Mouse (Mus musculus) cerebellum, postnatal 25 days (tissue): ENCODE data around the gene Als2.

Experiments used
- DNase-seq, 2 experiments: peaks; one replicate each; pipeline ENCODE4 v3.0.0; 2021; ENCODE audit warnings: mixed read lengths in 2 of 2

Gene Als2

DNA sequence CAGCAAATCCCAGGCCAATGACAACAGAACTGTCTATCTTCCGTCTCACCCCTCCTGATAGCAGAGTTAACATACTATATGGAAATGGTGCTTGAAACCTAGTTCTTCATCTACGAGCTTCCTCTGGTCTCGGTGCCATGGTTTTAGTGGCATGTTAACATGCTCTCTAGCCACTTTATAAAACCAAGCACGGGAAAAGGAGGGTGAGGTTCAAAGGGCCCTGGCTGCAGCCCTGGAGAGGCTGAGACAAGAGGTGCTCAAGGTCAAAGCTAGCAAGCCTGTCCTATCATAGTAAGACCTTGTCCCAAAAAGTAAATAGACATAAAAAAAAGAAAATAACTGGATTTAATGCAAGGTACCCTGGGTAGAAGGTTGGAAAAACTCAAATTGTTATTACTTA lies 25.4 kb downstream of the Als2 start:
- DNase-seq = no peak

DNA sequence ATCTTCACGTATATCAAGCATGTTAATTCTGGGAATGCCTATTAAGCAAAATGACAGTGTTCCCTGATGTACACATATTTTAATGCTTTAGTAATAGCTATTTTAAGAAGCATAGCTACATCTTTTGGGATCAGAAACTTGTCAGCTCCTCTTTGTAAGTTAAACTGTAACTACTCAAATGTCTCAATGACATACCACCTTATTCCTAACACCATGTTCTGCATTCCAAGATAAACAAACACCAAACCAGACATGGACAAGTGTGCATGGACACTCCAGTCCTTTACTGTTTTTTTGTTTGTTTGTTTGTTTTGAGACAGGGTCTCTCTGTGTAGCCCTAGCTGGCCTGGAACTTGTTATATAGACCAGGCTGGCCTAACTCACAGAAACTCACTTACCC lies 28.7 kb downstream of the Als2 start:
- DNase-seq = no peak

DNA sequence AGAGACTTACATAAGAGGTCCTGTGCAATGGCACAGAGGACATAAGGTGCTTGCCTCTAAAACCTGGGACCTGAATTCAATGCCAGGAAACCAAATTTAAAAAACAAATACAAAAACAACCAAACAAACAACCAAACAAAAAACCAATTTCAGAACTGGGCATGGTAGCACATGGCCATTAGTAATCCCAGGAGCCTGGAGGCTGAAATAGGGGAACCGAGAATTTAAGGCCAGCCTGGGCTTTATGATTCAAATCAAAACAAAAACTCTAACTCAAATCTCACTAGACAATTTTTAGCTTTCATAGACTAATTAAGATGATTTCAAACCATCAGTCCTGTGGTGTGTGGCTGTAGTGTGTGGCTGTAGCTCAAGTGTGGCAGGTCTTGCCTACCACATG lies 32.5 kb downstream of the Als2 start:
- no peak for DNase-seq

DNA sequence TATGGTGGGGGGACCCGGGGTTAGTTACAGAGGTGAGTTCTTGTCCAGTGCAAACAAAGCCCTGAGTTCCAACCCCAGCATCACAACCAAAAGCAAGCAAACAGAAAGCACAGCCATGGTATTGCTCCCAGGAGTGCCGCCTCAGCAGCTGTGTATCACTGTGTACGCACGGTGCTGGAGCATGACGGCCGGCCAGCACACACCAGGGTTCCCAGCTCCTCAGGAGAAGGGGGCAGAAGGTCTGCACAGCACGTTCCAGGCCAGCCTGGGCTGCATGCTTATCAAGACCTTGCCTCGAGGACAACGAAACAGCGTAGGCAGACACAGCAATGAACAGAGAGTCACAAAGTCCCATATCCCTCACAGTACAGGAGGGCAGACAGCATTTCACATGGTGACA lies 34.7 kb downstream of the Als2 start:
- DNase-seq = peak; percentile 40 to 44

DNA sequence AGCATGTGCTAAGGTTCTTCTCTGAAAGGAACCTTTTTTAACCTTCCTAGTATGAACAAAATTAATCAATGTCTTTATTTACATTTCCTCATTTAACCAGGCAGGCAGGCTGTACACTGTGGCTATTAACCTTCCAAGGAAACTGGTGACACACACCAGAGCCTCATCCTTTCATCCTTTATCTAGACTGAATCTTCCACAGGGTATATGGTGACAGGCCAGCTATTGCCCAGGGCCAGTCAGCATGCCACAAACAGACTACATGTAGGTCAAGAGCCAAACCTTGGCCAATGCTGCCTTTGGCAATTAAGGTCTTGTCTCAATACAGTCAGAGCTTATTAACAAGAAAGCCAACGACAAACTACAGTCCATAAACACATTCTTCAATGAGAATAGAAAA lies 35.5 kb downstream of the Als2 start:
- DNase-seq = peak in 1 of 2 experiments; percentile 40

DNA sequence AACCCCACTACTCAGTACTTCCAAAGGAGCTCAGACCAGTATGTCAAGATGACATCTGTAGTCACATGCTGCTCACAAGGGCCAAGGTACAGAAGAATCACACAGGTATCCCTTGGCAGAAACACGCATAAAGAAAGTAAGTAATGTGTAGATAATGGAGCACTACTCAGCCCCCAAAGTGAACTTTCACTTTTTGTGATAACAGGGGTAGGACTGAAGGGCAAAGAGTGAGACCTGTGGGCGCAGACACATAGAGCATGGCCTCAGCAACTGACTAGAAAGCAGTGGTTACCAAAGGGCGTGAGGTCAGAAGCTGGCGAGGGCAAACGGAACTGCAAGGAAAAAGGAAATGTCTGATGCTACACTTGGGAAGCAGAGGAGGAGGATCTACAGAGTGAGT lies 36.1 kb downstream of the Als2 start:
- no peak for DNase-seq

DNA sequence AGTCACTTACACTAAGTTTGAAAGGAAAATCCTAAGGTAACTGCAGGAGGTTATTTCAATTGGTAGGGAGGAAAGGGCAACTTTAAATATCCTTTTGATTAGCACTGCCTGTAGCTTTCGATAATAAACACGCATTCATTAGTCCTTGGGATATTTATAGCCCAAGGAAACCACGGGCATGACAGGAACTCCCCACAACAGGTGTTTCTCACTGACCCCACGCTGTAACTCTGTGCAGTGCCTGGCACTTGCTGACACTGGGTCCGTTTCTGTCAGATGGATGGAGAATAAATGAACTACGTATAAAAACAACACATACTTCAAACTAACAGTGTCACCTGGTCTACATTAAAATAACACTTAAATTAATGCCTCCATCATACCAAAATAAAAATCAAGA lies 42.1 kb downstream of the Als2 start:
- DNase-seq = no peak

DNA sequence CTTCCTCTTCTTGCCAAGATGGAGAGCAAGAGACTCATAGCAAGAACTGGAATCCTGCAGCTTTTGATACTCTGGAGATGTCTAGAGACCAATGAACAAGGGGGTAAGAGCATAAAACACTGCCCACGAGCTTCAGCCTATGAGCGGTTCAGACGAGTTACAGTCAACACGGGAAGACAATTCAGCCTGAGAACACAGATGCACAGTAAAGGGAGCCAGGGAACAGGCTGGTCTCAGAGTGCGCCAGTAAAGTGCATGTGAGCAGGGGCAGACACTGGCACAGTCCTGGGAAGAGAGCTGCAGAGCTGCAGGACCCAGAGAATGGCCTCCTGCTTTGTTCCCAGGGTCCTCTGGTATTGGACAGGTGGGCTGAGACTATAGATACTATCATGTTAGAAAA lies 49.2 kb downstream of the Als2 start:
- DNase-seq = no peak

DNA sequence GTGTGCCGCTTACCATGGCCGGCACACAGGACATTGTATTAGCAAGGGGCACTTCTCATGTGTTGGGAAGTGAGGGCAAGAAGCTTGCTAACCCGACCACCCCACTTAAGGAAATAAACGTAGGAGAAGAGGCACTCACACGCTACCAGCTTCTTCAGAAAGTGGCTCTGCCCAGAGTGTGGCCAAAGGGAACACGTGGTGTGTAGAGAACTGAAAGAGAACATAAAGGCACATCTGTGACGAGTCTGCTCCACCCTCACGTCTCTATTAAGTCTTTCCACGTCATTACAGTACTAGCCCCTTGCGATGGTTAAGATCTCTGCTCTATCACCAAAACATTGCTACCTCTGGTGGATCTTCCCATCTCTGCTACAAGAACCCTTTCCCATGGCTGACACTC lies 50.7 kb downstream of the Als2 start:
- DNase-seq = no peak

DNA sequence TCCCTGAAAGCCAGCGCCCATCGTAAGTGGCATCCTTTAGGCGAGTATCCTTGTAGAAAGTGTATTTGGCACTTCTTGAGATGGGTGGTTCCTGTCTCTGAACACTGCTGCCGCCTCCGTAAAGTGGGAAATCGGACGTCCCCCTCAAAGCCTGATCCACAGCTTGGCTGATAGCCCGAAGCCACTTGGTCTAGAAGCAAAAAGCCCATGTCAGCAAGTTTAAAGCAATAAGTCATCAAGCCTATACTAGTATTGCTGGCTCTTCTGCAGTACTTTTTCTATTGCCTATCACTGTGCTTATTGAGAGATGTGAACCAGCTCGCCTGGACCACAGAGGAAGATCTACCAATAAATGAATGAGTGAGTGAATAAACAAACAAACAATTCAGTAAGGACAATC lies 51.6 kb downstream of the Als2 start:
- no peak for DNase-seq

DNA sequence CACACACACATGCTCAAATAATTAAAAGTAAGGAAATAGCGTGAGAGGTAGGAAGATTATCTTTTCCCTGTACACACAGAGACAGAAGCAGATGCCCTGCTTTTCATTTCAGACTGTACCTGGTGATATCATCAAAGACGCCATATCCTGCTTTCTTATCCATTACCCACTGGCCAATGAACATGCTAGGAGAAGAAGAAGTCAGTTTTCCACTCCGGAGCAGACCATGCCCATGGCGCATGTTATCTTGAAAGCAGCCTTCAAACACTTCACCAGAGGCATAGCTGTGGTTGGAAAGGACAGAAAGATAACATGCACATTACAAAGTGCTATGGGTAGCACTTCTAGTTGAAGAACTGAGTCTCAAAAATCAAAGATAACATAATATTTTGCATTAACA lies 54.0 kb downstream of the Als2 start:
- no peak for DNase-seq

DNA sequence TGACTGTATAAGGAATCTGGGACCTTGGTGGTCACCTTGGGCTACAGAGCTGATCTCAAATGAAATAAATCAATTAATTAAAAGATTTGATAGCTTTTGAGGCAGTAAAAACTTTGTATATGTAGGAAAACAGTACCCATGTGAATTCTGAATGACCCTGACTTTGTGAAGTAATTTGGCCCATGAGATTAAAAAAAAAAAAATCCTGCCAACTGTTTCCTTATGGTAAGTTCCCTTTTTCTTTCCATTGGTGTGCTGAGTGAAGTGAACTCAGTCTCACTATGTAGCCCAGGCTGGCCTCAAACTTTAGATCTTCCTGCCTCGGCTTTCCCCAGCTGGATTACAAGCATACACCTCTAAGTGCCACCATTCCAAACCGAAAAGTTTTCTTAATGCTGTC lies 54.7 kb downstream of the Als2 start:
- DNase-seq = no peak

DNA sequence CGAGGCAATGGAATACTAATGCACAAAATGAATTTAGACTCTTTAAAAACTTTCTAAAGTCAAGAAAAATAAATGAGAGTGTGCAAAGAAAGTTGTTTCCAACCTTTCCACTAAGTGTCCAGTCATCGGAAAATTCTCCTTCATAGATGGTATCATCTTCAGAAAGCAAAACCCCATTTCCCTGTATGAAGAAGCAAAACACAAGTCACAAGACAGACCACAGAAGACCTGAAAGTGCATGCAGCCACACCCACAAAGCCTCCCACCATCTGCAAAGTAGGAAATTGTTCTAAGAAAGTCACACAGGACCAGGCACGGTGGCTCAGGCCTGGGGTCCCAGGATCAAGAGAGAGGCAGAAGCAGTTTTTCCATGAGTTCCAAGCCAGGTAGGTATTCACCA lies 57.0 kb downstream of the Als2 start:
- no peak for DNase-seq

DNA sequence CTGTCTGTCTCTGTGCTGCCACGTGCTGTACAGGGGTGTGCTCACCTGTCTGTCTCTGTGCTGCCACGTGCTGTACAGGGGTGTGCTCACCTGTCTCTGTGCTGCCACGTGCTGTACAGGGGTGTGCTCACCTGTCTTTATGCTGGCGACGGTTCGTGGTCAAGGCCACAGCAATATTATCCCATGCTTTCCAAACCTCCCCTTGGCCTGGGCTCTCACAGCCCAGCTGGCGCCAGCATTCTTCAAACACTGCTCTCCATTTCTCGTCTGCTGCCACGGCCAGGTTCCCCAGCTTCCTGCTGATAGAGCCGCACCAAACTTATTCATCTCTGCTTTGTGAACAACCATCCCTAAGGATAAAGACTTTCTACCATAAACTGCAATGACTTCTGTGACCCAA lies 58.6 kb downstream of the Als2 start:
- DNase-seq = no peak

DNA sequence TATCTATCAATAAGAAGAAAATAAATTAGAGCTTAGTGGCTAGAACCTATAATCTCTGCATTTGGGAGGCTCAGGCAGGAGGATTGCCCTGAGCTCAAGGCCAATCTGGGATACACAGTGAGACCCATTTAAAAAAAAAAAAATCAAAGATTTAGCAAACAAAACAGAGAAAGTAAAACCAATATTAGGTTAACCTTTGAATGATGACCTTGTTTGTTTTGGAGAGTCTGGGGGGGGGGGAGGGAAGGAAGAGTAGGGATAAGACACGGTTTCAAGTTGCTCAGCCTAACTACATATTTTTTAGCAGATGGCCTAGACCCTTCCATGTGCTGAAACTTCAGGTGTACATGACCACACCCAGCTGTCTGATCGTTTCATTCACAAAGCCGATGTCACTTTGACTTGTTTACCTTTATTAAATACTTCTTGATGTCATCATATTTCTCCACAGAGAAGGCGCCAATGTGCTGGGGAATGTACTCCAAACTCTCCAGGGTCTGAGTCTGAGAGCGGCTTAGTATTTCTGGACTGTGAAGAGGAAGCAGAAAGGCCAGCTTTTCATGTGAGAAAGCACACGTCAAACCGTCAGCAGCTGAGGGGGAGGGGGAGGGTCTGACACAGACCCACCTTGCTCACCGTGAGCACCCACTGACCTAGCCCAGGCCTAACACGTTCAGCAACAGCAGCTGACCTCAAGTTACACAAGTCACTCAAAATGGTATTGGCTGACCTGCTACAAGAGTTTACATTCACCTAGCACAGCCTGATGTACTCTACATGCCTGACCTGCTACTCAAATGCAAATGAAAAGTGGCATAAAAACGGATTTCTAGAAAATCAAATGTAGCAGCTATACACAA lies 62.3 kb downstream of the Als2 start:
- DNase-seq = no peak

DNA sequence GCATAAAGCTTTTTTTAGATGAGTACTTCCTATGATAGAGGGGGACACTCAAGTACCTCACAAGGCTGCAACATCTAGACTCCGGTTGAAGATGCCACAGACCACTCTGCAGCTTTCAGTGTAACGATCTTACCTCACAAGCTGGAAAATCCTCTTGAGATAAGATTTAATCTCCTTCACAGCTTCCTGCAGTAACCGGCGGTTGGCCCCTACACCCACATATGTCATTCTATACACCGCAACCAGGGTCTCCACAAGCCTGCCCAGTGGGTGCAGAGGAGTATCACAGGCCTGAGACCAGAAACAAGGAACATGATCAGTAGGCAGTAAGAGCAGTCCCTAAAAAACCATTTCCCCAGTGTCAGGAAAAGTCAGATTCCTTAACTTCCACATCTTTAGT lies 64.0 kb downstream of the Als2 start:
- DNase-seq = no peak

DNA sequence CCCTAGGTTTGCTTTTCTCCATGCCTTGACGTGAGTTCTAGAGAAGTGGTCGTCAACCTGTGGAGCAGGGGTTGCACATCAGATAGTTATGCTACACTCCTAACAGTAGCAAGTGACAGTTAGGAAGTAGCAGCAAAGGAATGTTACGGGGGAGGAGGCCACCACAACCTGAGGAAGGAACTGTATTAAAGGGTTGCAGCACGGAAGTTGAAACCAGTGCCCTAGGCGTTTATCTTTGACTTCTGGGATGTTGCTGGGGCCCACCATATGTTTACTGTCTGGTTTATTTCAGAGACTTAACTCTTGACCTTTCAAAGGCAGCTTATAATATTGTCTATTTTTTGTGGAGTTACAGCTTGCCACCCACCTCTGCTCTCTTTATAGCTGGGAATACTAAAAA lies 65.2 kb downstream of the Als2 start:
- no peak for DNase-seq

DNA sequence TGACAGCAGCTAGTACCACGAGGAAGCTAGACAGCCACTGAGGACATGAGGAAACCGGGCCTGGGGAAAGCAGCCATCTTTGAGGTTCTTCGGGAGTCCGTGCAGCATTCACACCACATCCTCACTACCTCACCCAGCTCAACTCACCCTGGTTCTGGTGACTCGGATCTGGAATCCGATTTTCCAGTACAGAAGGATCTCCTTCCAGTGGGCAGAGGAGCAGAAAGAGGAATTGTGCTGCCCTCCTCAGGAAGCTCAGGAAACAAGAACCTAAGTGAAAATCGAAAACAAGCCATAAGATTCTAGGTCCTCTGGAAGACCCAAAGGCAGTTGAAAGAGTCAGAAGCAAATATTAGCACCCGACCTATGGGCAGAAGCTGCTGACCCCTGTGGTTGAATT lies 66.7 kb downstream of the Als2 start:
- DNase-seq = no peak

DNA sequence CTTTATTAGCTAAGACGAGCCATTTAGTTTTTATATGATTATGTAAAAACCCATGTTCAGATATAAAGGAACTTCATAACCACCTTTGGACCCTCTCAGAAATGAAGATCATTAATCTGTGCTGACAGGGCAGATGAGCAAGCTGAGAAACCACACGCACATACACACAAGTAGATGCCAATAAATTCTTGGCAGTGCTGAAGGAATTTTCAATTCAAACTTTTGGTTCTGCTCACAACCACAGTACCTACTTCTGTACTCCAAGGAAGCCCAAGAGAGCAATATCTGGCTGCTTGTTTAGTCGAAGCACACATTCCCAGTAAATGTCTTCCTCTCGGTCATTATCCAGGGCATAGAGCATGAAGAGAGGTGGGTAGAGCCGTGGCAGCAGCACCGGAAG lies 67.4 kb downstream of the Als2 start:
- DNase-seq = no peak

DNA sequence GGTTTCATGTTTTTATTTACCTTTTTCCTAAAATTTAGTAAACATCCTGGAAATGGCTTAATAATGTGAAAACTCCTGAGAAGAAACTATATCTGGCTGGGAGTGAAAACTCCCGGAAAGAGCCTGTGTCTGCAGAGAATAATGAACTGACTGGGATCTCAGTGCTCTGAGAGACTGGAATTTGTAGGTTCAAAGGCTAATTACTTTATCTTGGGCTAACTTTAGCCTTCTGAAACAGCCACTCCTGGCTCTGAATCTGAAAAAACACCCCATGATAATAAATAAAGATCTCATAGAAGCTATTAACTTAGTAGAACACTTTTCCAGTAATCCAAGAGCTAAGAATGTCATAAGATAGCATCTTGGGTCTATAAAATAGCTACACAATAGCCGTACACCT lies 68.5 kb downstream of the Als2 start:
- no peak for DNase-seq

DNA sequence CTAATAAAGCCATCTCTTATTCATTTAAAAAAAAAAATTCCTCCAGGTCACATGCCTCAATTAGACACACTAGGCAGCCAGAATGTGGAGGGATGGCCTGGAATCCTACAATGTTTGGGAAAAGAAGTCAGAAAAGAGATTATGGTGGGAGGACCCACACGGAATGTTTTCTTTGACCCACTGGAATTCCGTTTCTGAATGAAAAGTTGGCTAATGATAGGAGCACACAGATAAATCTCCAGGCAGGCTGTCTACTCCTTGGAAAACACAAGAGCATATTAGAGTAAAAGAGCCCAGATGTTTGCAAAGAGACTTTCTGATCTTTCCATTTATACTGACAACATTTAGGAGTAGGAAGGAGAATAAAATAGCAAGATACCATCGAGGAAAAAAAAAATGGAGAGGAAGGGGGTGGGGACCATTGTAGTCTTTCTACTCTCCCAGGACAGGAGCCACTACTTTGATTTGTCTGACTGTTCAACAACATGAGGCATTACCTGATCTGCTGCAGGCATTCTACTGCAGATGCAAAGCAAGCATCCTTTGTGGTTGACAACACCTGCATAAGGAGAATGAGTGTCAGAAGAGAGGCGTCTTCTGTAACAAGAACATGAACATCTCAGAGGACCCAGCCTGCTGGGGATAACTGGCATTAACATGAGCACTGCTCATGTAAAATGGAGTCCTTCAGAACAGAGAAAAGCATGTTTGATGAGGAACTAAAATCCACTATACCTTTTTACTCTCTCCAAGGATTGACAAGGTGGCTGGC lies 69.2 kb downstream of the Als2 start:
- no peak for DNase-seq

DNA sequence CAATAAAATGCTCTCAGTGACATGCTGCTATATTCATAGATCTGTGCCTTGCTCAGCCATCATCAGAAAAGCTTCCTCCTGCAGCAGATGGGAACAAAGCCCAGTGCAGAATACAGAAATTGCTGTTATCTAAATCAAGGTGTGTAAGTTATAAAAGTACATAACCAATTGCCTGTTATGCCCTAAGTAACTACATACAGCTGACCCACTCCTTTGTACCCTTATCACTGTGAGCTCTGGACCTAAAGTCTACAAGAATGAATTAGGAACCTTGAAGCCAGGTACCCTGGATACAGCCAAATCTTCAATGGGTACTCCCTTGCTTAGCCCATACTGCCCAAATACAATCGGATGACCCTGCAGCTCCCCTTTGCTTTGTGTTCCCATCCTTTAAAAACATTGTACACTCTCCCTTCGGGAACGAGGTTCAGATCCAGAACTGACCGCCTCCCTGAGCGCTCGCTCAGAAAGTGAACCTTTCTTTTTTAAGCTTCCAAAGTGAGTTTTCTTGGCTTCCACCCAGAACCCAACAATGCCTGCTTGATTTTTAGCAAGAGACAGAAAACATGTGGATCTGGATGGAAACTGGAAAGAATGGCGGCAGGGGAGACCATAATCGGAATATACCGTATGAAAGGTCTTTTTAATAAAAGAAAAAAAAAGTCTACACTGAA lies 70.7 kb downstream of the Als2 start:
- peak in 1 of 2 experiments; percentile 4 for DNase-seq

DNA sequence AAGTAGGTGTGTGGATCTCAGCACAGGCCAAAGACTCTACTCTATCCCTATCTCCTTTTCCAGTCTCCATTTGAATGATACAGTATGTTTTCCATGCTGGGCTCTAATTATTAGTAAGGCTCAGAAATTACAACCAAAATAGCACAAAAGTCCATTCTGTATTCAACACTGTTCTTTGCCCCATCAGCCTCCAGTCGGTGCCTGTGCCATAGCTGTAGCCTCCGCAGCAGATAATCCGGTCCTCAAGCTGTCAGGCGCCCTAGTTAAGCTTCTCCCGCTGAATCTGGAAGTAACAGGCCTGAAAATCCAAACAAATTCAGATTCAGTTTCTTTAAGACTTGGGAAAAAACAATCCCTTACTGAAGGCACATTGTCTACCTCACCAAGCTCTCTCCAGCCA lies 73.1 kb downstream of the Als2 start:
- peak in 1 of 2 experiments; percentile 46 for DNase-seq

DNA sequence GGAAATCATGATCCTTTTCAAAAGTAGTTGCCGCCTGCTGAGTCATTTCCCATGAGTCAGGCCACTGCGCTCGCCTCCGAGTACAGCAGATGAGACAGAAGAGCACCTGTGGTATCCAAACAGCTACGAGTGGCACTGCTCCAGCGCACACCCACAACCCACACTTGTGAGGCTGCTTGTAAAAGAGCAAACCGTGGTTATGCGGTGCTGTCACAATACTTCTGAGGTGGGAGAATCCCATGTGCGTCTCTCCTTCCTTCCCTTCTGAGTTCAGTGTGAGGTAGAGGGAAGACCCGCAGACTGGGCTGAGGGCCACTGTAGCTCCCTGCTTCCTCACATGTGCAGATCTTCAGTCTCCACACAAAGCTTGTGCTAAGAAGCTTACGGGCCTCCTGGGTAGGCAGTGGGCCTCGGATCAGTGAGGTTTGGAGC lies 74.0 kb downstream of the Als2 start, which contains the start of gene Mpp4:
Gene Mpp4, minus strand, starts transcription at position 360 of the 432 bp plus-strand sequence.
- peak; percentile 54 to 66 for DNase-seq
